Mouse (Mus musculus): ENCODE data around the gene BC030870. TPM values are rescaled to one million over a fixed set of nuclear protein-coding genes. Genes with fewer than 3 reads are reported as not detected.

The BC030870 gene
- polyA plus RNA-seq, 1 experiment from 2014 or later = not detected

GRCm38 (mm10) chr8:65108936-65109335 lies 20.4 kb downstream of the BC030870 start:
- H3K4me2 ChIP-seq = no peak overlapping the region

GRCm38 (mm10) chr8:65107936-65108718 lies 21.2 kb downstream of the BC030870 start:
- WGBS (ENCODE audit: insufficient replicate concordance) = 85% methylated on average over 25 of the region's 25 CpGs
- ATAC-seq (ENCODE audit: insufficient read depth) = no peak

More at GRCm38 (mm10) chr8:65108936-65109335, 20.4 kb downstream of the BC030870 start:
- ATAC-seq (ENCODE audit: insufficient read depth) = no peak
- Histone ChIP-seq H3K4me3 (replicated peaks) (no peak overlapping the region), H3K27ac (replicated peaks) (no peak overlapping the region), H3K9me3 (replicated peaks) (no peaks in the 10 kb centered on the region), H3K36me3 (replicated peaks) (no peaks in the 10 kb centered on the region), H3K27me3 (no peaks in the 10 kb centered on the region), H3K4me1 (replicated peaks) (no peaks in the 10 kb centered on the region), H3K9ac (no peak overlapping the region)
- 49% methylated on average over 6 of the region's 6 CpGs for WGBS (ENCODE audit: insufficient replicate concordance)

GRCm38 (mm10) chr8:65104041-65104440 lies 25.3 kb downstream of the BC030870 start:
- WGBS (ENCODE audit: insufficient replicate concordance) = 46% methylated on average over 4 of the region's 4 CpGs
- H3K4me3 ChIP-seq (replicated peaks) = no peak overlapping the region
- no peak overlapping the region for H3K27ac ChIP-seq (replicated peaks)
- no peak overlapping the region for H3K9ac ChIP-seq
- no peaks in the 10 kb centered on the region for H3K4me1 ChIP-seq (replicated peaks)
- H3K36me3 ChIP-seq (replicated peaks) = no peaks in the 10 kb centered on the region
- H3K9me3 ChIP-seq (replicated peaks) = no peaks in the 10 kb centered on the region
- no peak overlapping the region for H3K4me2 ChIP-seq
- no peak for ATAC-seq (ENCODE audit: insufficient read depth)
- no peaks in the 10 kb centered on the region for H3K27me3 ChIP-seq

More at GRCm38 (mm10) chr8:65107936-65108718, 21.2 kb downstream of the BC030870 start:
- Histone ChIP-seq H3K4me1 (replicated peaks) (no peaks in the 10 kb centered on the region), H3K4me3 (replicated peaks) (no peak overlapping the region), H3K9ac (no peak overlapping the region), H3K27me3 (no peaks in the 10 kb centered on the region), H3K27ac (replicated peaks) (no peak overlapping the region), H3K4me2 (no peak overlapping the region), H3K36me3 (replicated peaks) (no peaks in the 10 kb centered on the region), H3K9me3 (replicated peaks) (no peaks in the 10 kb centered on the region)

GRCm38 (mm10) chr8:65103632-65104031 lies 25.7 kb downstream of the BC030870 start:
- Histone ChIP-seq H3K9me3 (replicated peaks) (no peaks in the 10 kb centered on the region), H3K4me3 (replicated peaks) (no peak overlapping the region), H3K4me1 (replicated peaks) (no peaks in the 10 kb centered on the region), H3K27me3 (no peaks in the 10 kb centered on the region), H3K36me3 (replicated peaks) (no peaks in the 10 kb centered on the region), H3K27ac (replicated peaks) (no peak overlapping the region), H3K9ac (no peak overlapping the region), H3K4me2 (no peak overlapping the region)
- WGBS (ENCODE audit: insufficient replicate concordance) = 69% methylated on average over 7 of the region's 7 CpGs
- no peak for ATAC-seq (ENCODE audit: insufficient read depth)

GRCm38 (mm10) chr8:65099735-65100134 lies 29.6 kb downstream of the BC030870 start:
- no peak for ATAC-seq (ENCODE audit: insufficient read depth)
- H3K9me3 ChIP-seq (replicated peaks) = no peaks in the 10 kb centered on the region

GRCm38 (mm10) chr8:65097760-65098415 lies 31.5 kb downstream of the BC030870 start:
- Histone ChIP-seq H3K4me2 (no peak overlapping the region), H3K4me3 (replicated peaks) (no peak overlapping the region), H3K9me3 (replicated peaks) (no peaks in the 10 kb centered on the region), H3K4me1 (replicated peaks) (no peaks in the 10 kb centered on the region), H3K9ac (no peak overlapping the region), H3K36me3 (replicated peaks) (no peaks in the 10 kb centered on the region), H3K27ac (replicated peaks) (no peak overlapping the region), H3K27me3 (no peaks in the 10 kb centered on the region)
- ATAC-seq (ENCODE audit: insufficient read depth) = no peak
- WGBS (ENCODE audit: insufficient replicate concordance) = 54% methylated on average over 7 of the region's 7 CpGs

More at GRCm38 (mm10) chr8:65099735-65100134, 29.6 kb downstream of the BC030870 start:
- WGBS (ENCODE audit: insufficient replicate concordance) = 46% methylated on average over 3 of the region's 3 CpGs
- H3K9ac ChIP-seq = no peak overlapping the region
- H3K36me3 ChIP-seq (replicated peaks) = no peaks in the 10 kb centered on the region
- no peaks in the 10 kb centered on the region for H3K4me1 ChIP-seq (replicated peaks)
- H3K27me3 ChIP-seq = no peaks in the 10 kb centered on the region
- H3K4me3 ChIP-seq (replicated peaks) = no peak overlapping the region
- H3K4me2 ChIP-seq = no peak overlapping the region
- no peak overlapping the region for H3K27ac ChIP-seq (replicated peaks)

- no peaks in the 10 kb centered on the region for H3K27me3 ChIP-seq
- H3K4me1 ChIP-seq (replicated peaks) = no peaks in the 10 kb centered on the region
- no peak for ATAC-seq (ENCODE audit: insufficient read depth)
- no peak overlapping the region for H3K9ac ChIP-seq
- WGBS (ENCODE audit: insufficient replicate concordance) = 63% methylated on average over 7 of the region's 7 CpGs
- H3K9me3 ChIP-seq (replicated peaks) = no peaks in the 10 kb centered on the region
- no peak overlapping the region for H3K27ac ChIP-seq (replicated peaks)
- H3K36me3 ChIP-seq (replicated peaks) = no peaks in the 10 kb centered on the region
- H3K4me2 ChIP-seq = no peak overlapping the region
- no peak overlapping the region for H3K4me3 ChIP-seq (replicated peaks)
Observed at GRCm38 (mm10) chr8:65089781-65090180, 39.6 kb downstream of the BC030870 start.

- Histone ChIP-seq H3K27me3 (no peaks in the 10 kb centered on the region), H3K9ac (no peak overlapping the region), H3K36me3 (replicated peaks) (no peaks in the 10 kb centered on the region), H3K27ac (replicated peaks) (no peak overlapping the region), H3K9me3 (replicated peaks) (no peaks in the 10 kb centered on the region), H3K4me2 (no peak overlapping the region), H3K4me1 (replicated peaks) (no peaks in the 10 kb centered on the region), H3K4me3 (replicated peaks) (no peak overlapping the region)
- ATAC-seq (ENCODE audit: insufficient read depth) = no peak
- 74% methylated on average over 12 of the region's 12 CpGs for WGBS (ENCODE audit: insufficient replicate concordance)
Observed at GRCm38 (mm10) chr8:65088120-65088519, 41.2 kb downstream of the BC030870 start.

GRCm38 (mm10) chr8:65087711-65088110 lies 41.7 kb downstream of the BC030870 start:
- Histone ChIP-seq H3K36me3 (replicated peaks) (no peaks in the 10 kb centered on the region), H3K9me3 (replicated peaks) (no peaks in the 10 kb centered on the region), H3K27ac (replicated peaks) (no peak overlapping the region), H3K27me3 (no peaks in the 10 kb centered on the region), H3K4me2 (no peak overlapping the region), H3K4me3 (replicated peaks) (no peak overlapping the region), H3K4me1 (replicated peaks) (no peaks in the 10 kb centered on the region), H3K9ac (no peak overlapping the region)
- ATAC-seq (ENCODE audit: insufficient read depth) = no peak
- WGBS (ENCODE audit: insufficient replicate concordance) = 65% methylated on average over 8 of the region's 8 CpGs

GRCm38 (mm10) chr8:65085680-65086079 lies 43.7 kb downstream of the BC030870 start:
- Histone ChIP-seq H3K27me3 (no peaks in the 10 kb centered on the region), H3K9ac (no peak overlapping the region), H3K36me3 (replicated peaks) (no peaks in the 10 kb centered on the region), H3K4me1 (replicated peaks) (no peaks in the 10 kb centered on the region), H3K9me3 (replicated peaks) (no peaks in the 10 kb centered on the region), H3K27ac (replicated peaks) (no peak overlapping the region), H3K4me2 (no peak overlapping the region), H3K4me3 (replicated peaks) (no peak overlapping the region)
- 61% methylated on average over 2 of the region's 2 CpGs for WGBS (ENCODE audit: insufficient replicate concordance)
- no peak for ATAC-seq (ENCODE audit: insufficient read depth)

- Histone ChIP-seq H3K4me2 (no peak overlapping the region), H3K36me3 (replicated peaks) (no peaks in the 10 kb centered on the region), H3K9me3 (replicated peaks) (no peaks in the 10 kb centered on the region), H3K27me3 (no peaks in the 10 kb centered on the region), H3K4me1 (replicated peaks) (no peaks in the 10 kb centered on the region), H3K4me3 (replicated peaks) (no peak overlapping the region), H3K9ac (no peak overlapping the region), H3K27ac (replicated peaks) (no peak overlapping the region)
- WGBS (ENCODE audit: insufficient replicate concordance) = 26% methylated on average over 9 of the region's 9 CpGs
- no peak for ATAC-seq (ENCODE audit: insufficient read depth)
Observed at GRCm38 (mm10) chr8:65080731-65081130, 48.6 kb downstream of the BC030870 start.
